Mouse (Mus musculus) gastrocnemius, adult 8-10 months (tissue): ENCODE results near the gene Unc5b. TPM values are rescaled to one million over a fixed set of nuclear protein-coding genes. Genes with fewer than 3 reads are reported as not detected.
A peak's percentile ranks its signal among the peaks of the same experiment; 100 is the strongest.

ENCODE experiments used
- DNase-seq, 2 experiments: peaks; one replicate each; pipeline ENCODE4 v3.0.0; 2022; ENCODE audit warnings: low spot score in 2 of 2
- total RNA-seq, 4 experiments: library from RNA; stranded (reverse); gene quantifications; 2 replicates each; pipeline ENCODE4 v1.2.4; 2022

Unc5b gene
- total RNA-seq, 4 experiments from 2014 or later: 1.1 to 2.4 (median 1.8) TPM

DNA sequence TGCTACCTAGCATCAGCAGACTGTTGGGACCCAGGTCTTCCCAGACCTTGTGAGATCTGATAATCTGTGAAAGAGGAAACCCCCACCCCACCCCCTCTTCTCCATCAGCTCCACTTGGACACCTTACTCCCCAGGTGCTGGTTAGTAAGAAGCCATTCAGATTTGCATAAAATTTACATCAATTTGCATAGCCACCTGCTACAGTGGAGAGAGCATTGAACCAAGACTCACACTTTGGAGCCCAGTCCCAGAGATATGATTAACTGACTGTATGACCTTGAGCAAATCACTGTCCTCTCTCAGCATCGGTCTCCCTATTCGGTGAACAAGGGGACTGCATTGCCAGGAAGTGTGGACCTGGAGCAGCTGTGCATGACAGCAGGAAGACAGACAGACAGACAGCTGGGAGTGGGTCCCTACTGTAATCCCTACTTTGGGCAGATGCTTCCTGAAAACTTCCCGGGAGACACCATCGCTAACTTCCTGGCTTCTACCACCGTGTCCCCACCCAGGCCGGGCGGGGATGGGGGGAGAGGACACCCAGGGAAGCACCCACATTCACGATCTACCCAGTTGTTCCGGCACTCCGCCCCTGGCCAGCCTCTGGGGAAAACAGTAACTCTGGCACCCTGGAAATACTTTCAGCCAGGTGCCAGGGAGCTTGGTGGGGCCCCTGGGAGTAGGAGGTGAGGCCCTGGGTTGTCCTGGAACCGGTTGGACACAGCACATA lies 30.0 kb downstream of the Unc5b start:
- DNase-seq: no peak

DNA sequence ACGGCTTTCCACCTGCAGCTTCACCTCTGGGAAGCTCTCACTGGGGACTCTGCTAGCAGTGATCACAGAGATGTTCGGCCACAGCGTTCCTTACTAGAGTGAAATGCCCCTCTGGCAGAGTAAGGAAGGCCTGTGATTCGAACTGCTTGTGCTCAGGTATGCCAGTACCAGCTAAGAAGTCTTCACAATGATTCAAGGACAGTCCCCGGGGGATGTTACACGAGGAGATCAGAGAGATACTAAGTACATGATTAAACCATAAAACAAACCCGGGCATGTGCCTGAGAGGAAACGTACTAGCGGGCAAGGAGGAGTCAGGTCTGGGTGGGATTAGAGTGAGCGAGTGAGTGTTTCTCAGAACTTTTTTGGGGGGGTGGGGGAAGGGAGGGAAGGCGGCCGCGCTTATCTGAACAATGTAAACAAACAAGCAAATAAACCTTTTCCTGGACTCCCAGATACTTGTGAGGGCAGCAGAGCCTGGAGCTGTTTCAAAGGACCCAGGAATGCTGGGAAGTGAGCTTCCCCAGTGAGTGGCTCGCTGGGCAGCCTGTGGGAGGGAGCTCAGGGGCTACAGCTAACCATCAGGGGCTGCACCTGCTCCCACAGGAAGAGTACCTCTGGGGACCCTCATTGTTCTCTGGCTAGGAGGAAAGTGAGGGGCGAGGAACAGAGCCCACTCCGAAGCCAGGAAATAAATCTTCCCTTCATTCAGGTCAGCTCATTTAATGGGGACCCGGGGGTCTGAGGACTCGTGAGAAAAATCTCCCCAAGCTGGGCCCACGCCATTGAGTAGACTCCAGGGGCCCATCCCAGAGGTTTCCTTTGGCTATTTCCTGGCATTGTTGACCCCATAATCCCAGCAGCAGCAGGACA lies 30.9 kb downstream of the Unc5b start:
- no peak for DNase-seq

DNA sequence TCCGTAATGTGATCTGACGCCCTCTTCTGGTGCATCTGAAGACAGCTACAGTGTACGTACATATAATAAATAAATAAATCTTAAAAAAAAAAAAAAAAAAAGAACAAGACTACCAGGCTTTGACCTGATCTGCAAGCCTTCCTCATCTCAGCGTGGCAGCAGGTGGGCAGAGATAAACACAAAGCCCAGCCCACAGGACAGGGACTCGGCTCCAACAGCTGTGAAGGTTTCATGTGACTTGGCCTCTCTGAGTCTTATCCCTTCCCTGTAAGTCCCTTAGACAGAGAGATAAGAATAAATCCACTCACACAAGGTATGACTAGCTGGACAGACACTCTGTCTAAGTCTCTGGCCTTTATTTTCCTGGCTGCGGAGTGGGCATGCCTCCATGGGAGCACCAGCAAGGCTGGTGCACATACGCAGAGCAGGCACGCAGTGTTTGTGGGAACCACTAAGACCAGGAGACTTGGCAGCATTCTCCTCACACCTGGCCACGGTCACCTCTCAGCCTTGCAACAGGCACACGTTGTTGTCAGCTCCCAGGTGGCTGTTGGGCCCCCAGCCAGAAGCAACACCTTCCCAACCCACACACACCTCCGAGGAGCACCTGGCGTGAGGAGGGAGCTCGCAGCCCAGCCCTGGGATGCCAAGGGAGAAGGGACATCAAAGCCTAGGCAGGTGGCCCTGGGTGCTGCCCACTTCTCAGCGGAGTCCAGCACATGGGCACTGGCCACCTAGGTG lies 33.5 kb downstream of the Unc5b start:
- no peak for DNase-seq

DNA sequence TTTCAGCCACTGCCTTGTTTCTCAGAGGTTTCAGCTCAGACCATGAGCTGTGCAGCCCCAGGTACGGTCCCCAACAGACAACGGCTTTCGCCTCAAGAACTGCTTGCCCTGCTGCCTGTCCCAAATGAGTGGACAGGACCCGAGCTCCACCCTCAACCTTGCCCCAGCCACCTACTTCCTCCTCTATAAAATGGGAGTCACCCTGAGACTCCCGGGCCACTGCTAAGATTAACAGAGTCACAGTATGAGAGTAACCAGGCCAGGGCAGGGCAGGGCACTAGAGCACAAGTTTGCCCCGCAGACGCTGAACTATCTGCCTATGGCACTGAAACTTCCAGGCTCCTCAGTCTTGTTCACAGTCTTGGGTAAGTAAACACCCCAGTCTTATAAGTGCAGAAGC lies 34.9 kb downstream of the Unc5b start:
- no peak for DNase-seq

DNA sequence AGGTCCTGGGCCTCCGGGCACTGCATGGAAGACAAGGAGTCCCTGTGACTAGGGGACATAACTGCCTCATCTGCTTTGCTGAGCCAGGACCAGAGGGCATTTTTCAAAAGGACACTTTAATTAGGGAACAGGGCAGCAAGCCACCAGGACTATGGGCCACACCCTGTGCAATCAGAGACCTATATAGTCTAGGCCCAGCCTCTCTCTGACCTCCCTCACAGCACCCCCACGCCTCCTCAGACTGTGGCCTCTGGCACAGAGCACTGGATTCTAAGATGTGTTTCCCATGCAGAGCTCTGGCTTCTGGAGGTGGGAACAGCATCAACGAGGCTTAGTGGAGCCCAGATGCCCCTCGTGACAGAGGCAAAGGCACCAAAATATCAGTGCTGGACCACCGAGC lies 35.4 kb downstream of the Unc5b start:
- DNase-seq: no peak

DNA sequence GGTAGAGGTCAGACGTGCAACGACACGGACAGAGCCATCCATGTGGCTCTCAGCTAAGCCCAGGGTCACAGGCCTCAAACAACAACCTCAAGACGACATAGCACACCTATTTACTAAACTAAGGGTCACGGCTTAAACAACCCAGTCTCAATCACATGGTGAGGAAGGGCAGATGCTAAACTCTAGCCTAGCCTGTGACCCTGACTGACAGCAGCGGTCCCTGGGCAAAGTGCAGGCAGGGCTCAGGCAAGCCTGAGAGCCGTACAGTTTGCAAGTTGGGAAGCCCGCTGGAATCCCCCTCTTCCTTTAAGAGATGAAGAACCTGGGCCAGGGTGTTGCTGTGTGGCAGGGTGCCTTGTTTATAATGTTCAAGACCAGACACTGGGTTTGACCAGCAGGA lies 36.6 kb downstream of the Unc5b start:
- DNase-seq: no peak

DNA sequence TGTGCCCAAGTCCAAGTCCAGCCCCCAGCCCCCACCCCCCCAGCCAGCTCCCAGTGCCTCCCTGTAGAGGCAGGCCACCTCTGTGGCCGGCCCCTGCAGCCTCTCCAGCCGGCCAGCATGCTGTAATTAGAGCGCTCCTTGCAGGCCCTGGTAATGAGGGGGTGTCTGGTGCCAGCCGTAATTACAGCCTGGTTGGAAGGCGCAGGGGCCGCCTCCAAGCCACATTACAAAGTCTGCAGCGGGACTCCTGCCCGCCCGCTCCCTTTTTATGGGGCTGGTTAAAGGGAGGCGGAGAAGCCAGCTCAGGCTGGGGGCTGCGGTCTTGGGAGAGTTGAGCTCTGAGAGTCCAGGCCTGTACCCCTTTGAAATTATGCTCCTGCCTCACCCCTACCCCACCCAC lies 37.0 kb downstream of the Unc5b start:
- no peak for DNase-seq

DNA sequence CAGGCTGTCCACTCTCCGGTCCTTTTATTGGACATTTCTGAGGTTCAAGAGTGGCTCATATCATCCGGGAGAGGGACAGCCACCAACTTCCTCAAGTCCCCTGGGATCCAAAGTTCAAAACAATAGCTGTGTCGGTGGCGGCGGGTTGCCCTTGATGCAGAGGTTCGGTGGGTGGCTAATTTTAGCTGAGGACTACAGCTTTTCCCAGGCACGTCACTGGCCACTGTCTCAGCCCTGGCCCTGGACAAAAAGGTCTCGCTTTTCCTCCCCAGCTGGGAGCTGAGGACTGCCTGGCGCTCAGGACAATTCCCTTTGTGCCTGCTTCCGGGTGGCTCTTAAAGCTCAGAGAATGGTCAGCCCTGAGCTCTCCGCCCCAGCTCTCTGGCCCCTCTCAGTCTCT lies 38.5 kb downstream of the Unc5b start:
- DNase-seq: no peak

DNA sequence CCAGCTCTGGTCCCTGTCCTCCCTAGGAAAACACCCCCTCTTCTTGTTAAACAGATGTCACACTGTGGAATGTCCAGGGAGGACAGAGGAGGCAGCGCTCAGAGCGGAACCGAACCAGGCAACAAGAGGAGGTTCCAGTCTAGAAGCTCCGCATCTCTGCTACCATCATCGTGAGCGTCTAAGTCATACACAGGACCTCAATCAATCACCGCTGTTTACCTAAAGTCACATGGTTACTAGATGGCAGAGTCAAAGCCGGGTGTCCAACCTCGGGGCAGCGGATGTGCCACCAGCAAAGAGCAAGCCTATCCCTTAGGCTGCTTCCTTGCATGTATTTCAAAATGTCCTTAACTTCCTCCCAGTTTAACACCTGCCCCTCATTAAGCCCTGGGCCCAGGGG lies 39.0 kb downstream of the Unc5b start:
- DNase-seq: no peak

DNA sequence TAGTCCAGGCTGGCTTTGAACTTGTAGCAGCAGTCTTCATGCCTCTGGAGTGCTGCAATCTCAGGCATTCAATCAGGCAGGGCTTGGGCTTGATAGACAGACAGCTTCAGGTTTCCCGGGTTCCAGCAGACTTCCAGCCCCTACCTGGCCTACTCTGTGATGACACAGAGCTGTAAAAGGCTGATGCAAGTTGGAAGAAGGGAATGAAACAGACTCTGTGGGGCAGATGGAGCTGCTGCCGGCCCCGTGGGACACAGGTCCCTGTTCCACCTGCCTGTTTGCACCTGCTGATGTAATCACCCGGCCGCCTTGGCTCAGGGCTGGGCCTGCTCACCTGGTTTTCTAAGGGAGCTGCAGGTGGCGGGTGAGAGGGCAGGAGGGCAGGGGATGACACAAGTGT lies 40.5 kb downstream of the Unc5b start:
- no peak for DNase-seq

DNA sequence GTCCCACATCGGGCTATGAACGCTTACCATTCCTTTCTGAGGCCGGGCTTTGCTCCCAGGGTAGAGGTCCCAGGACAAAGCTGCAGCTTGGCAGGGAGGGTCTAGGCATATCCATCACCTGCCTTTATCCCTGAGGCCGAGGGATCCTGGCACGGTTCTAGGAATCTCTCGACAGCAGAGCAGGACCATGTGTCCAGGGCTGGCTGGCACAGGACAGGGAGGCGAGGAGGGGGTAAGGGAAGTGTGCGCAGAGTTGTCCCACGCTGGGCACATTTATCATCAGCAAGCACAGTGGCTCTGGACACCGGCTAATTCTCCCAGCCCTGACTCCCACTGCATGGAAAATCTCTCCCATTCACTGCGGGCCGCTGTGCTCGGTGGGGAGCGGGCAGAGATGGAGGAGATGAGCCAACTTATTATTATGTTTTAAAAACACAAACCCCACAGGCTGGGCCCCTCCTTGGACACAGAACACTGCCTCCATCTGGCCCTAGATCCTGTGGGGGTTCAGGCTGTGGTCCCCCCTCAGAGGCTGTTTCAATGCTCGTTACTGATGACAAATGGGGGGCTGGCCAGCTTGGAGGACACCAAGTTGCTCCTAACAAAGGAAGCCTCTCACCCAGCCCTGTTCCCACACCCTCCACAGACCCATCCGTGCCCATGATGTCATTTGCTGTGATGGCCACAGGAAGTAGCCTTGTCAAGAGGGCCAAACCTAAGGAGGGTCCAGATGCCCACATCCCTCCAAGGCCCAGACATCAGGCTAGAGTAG lies 43.9 kb downstream of the Unc5b start:
- no peak for DNase-seq

DNA sequence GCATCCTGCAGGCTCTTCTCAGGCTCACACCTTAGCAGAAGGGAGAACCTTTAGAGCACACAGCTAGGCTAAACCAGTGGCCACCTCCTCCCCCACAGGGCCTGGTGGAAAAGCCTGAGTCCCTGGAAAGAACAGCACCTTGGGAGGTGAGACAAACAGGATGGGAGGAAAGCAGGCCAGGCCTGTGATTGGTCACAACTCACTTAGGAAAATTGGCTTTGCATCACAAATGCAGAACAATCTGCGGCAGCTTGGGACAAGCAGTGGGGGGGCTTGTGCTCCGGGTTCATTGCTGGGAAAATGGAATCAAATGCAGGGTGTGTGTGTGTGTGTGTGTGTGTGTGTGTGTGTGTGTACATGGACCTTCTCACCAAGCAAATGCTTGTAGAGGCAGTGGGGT lies 47.8 kb downstream of the Unc5b start:
- no peak for DNase-seq

DNA sequence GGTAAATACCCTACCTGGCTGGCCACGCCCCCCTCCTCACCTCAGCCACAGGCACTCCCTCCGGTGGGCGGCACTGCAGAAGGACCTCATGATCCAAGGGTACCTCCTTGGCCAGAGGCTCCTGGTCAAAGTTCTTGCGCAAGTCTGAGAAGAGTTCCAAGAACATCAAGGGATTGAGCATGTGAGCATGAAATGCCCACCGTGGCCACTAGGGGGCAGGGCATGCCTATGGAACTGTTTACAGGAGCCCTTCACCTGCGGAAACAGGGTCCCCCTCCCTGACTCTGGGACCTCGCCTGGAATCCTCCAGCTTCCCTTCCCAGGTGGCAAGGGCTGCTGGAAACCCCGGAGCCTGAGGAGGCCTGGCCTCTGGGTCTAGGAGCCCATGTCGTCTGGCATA lies 51.8 kb downstream of the Unc5b start:
- DNase-seq: peak; percentile 50 to 55

DNA sequence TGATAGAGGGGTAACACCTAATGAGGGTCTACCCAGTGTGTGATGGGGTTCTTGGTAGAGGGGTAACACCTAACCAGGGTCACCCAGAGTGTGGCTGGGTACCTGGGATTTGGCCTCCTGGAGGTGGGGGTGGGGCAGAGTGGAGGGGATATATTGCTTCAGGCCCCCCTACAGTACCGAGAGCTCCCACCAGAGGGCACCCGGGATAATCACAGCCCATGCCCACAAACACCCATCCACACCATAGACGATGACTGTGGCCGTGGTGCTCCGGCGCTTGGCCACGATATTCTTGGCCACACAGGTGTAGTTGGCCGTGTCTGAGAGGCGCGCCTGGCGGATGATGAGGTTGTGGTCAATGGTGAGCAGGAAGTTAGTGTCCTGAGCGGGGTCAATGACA lies 52.8 kb downstream of the Unc5b start:
- DNase-seq: no peak

DNA sequence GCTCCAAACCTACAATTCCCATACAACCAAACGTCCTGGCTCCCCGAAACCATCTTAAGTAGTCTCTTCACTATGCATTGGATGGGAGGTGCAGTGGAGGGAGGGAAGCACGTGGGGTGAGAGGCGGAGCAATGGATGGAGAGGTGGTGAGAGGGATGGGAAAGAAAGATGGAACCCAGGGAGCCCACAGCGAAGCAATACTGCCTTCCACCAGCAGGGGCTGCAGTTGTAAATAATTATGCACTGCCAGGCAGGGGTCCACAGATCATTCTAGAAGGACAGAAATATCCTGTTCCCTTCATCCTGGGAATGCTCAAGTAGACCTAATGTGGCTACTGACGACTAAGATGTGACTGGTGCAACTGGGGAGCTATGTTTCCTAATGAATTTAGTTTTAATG lies 55.9 kb downstream of the Unc5b start:
- DNase-seq: no peak

DNA sequence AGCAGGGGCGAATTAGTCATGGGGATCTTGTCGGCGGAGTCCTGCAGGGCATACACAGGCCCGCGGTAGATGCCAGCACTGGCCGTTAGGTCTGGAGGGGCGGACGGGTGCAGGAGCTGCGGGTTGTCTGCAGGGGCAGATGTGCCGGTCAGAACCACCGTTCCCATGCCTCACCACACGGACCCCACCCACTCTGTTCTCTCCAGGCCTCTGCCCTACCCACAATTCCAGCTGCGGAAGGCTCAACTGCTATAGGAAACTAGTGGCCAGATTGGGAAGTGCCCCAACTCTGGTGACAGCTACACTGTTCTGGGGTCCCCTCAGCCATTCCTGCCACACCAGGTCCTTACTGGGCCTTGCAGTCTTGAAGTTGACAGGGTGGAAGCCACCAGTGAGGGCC lies 56.8 kb downstream of the Unc5b start:
- no peak for DNase-seq

DNA sequence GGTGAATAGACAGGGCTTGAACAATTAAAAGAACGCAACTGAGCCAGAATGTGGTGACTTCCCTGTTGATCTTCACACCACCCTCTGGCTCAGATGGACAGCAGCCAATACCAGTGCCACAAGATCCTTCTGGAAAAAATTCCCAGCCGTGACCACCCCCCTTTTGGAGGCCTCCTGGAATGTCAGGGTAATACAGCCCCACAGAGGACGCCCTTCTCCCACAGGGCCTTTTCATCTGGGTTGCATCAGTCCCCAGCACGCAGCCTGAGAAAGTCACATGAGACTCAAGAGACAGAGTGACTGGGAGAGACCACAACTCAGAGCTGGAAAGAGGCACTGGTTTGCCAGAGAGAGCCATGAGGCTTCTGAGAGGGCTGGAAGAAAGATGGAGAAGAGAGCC lies 60.5 kb downstream of the Unc5b start:
- no peak for DNase-seq

DNA sequence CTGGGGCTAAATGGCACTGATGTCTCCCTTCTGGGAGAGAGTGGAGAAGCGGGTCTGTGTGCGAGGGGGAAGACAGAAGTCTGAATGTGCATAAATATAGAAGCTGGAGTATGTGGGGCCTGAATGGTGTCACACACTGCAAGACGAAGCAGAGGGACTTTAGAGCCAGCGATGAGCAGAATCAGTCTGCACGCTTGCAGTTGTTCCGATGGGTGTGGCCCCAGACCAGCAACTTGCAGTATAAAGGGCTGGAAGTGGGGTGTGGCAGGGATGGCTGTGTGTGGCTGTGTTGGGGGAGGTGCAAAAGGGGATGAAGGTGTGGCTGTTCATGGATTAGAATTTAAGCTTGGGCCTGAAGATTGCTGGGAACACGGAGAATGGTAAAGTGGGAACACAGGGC lies 62.8 kb downstream of the Unc5b start:
- no peak for DNase-seq

DNA sequence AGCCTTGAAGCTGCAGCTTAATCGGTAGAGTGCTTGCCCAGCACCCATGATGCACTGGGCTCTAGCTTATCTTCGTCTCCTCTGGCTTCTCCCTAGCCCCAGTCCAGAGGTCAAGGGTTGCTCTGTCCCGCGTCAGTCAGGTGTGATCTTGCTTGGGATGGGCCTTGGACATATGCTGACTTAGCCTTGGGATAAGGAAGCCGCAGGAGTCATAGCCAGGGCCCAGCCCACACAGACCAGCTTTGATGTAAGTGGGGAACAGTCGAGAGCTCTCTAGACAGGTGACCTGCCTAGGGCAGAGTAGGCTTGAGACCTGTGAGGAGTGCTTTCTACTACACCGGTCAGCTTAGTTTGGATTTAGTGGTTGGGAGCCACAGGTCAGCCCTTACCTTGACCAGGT lies 64.0 kb downstream of the Unc5b start:
- no peak for DNase-seq

DNA sequence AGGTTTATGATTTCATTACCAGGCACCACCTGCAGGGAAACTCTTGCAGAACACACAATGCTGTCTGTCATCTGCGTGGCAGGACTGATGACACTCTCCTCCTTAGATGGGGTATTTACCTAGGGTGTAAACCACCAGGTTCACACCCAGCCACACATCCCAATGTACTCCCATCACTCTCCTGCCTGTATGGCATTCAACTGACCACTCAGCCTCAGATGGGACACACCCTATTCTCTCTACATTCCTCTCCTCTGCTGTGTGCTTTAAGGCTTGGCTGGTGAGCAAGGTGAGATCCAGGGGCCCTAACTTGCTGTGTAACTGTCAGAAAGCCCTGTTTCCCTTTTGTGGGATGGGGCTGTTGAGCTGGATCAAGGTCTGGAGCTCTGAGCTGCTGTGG lies 69.3 kb downstream of the Unc5b start:
- DNase-seq: no peak

DNA sequence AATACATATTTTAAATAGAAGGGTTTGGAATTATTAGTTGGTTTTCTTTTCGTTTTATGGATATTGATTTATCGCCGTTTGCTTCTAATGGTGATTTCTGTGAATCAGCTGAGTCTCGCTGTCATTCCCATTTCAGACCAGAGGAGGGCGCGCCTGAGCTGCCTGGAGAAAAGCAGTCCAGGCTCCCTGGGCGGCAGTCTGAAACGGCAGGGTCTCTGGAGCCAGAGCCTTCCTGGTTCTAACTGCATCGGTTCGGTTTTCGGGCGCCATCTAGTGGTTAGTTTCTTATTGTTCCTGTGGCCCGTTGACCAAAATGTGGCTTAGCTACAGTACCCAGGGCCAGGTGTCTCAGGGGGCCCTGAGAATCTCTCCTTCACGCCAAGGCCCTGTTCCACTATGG lies 71.0 kb downstream of the Unc5b start:
- DNase-seq: peak; percentile 76 to 88
